Mouse (Mus musculus) G1E-ER4 (cell line): Measurements from ENCODE around the gene Panx2. TPM values are rescaled to one million over a fixed set of nuclear protein-coding genes. Genes with fewer than 3 reads are reported as not detected.

ENCODE experiments used
- GATA1 ChIP-seq: IDR thresholded peaks from one replicate; pipeline ENCODE4 v1.8.0; 2012; ENCODE audit warnings: low read length, inconsistent platforms
- polyA plus RNA-seq: library from polyadenylated mRNA; stranded (reverse); fragments of >175 nt; gene quantifications from 2 replicates; pipeline ENCODE4 v1.2.3, GENCODE M21; 2012

The Panx2 gene
- polyA plus RNA-seq, 1 experiment = not detected

DNA sequence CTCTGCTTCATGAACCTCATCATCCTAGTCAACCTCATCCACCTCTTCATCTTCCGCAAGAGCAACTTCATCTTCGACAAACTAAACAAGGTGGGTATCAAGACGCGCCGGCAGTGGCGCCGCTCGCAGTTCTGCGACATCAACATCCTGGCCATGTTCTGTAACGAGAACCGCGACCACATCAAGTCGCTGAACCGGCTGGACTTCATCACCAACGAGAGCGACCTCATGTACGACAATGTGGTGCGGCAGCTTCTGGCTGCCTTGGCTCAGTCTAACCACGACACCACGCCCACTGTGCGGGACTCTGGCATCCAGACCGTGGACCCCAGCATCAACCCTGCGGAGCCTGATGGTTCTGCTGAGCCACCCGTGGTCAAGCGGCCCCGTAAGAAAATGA lies 8.7 kb downstream of the Panx2 start:
- no peak for TF ChIP-seq GATA1

DNA sequence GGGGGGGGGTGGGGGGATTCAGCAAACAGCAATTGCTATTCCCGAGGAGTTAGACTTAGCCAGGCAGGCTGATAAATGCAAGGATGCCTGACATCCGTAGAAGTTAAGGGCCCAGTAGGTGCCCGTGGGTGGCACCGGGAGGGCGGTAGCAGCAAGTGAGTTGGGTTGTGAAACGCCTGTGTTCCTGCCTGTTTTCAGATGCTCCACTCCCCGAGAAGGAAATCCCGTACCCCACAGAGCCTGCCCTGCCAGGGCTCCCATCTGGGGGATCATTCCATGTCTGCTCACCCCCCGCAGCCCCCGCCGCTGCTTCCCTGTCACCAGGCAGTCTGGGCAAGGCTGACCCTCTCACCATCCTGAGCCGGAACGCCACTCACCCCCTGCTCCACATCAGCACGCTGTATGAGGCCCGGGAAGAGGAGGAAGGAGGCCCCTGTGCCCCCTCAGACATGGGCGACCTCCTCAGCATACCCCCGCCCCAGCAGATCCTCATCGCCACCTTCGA lies 9.9 kb downstream of the Panx2 start:
- no peak for TF ChIP-seq GATA1

DNA sequence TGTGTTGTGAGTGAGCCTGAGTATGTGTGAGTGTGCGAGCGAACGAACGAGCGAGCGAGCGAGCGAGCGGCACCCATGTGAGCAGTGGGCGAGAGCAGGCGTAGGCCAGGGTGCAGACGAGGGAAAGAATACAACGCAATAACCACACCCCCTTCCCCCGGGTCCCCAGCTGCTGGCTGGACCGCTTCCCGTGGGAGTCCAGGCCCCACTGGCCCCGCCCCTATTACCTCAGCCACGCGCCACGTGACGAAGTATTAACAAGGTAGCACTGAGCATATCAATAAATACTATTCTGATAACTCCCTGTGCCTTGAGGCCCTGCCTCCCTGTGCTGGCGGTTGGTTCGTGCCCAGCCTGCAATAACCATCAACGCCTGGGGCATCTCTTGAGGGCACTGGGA lies 11.1 kb downstream of the Panx2 start:
- no peak for TF ChIP-seq GATA1

DNA sequence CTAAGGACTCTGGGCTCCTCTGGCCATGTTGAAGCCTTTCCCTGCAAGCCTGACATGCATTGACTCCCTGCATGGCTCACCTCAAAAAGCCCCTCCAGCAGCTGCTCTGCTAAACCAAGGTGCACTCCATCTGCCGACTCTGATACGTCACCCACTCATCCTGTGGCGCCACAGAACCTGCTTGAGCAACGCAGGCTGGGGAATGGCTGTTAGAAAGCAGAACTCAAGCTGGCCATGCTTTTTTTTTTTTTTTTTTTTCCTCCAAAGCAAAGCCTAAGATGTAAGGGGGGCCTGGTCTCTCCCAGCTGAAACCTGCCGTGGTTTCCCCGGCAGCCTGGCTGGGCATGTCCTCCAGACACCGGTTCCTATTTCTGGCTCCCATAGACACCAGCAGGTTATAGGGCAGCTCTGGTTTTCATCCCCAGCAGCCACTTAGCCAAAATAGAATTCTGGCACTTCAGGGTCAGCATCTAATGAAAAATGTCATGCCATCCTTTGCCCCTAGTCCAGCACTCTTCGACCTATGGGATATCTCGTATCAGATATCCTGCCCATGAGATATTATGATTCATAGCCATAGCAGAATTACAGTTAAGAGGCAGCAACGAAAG lies 14.6 kb downstream of the Panx2 start:
- TF ChIP-seq GATA1 = no peak

DNA sequence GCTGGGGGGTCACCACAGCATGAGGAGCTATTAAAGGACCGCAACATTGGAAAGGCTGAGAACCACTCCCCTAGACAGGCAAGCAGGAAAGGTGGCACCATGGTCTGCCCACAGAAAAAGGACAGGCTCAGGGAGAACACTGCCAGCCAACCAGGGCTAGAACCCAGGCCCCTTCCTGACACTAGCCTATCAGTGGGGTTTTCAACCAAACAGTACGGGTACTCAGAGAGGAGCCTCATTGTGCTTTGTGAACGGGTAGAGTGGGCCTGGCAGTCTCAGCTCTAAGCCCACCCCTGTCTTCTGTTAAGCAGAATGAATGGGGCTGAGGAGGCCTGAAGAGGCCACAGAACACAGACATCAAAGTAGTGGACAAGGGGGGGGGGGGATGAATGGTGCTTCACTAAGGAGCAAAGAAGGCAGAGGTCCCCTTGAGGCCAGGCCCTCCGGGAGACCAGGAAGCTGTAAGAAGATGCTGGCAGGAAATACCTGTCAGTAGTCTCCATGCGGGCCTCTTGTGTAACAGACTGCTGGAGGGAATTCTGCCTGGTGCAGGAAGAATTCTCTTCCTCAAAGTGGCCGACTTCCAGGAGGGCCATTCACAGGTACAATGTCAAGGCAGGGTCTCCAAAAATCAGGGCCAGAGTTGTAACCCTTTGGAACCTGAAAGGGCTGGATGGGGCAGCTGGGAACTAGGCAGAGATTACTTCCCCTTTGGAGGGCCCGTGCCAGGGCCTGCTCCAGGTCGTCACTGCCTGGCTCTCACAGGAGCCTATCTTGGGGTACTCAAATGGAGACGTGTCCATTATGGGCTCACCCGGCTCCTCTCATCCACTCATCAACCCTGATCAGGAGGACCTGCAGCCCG lies 15.3 kb downstream of the Panx2 start, which contains the start of gene Trabd:
Gene Trabd, plus strand, starts transcription at position 512 of the 865 bp plus-strand sequence.
- no peak for TF ChIP-seq GATA1

DNA sequence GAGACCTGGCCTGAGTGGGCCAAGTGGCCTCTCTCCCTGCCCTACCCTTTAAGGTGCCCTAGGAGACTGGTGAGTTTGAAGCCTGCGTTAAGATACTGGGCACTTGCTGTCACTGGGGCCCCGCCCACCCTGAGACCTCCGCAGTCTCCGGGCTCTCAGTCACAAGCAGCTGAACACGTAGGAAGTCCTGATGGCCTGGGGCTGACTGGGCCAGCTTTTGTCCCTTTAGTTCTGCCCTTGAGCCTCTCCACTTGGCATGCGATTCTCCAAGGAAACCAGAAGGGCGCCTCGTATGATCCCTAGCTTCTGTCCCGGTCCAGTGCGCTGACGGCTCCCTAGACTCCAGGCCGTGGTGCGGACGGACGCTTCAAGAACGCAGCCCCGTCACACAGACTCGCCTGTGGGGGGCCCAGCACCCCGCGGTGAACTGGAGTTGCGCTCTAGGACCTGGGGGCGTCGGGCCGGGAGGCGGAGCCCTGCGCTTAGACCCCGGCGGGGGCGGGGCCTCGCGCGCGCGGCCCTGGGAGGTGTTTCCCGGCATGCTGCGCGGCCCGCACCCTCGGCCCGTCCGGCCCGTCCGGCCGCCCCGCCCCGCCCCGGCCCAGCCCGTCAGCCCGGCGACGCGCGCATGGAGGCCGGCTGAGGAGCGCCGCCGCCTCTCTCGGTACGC lies 16.1 kb downstream of the Panx2 start:
- no peak for TF ChIP-seq GATA1

DNA sequence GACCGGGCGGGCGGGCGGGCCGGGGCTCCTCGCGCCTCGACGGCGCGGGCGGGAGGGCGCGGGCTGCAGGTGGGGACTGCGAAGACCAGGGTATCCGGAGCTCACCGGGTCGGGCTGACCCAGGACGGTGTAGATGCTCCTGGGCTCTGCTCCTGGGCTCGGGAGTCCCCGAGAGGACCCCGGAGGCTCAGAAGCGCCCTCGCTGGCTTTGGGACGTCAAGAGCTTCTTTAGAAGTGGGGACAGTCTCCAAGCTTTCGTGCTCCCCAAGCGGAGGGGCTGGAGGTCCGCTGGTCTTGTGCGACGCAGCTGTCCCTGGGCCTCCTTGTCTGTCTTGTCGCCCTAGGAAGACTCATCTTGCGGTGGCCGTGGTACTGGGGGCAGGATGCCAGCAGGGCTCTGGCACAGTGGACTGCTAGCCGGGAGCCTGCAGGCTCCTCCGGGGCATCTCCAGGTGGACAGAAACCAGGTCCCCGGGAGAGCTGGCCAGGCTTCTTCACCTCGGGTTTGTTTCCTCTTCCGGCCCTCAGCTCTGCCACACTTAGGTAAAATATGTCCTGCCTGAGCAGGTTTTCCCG lies 16.7 kb downstream of the Panx2 start:
- no peak for TF ChIP-seq GATA1

DNA sequence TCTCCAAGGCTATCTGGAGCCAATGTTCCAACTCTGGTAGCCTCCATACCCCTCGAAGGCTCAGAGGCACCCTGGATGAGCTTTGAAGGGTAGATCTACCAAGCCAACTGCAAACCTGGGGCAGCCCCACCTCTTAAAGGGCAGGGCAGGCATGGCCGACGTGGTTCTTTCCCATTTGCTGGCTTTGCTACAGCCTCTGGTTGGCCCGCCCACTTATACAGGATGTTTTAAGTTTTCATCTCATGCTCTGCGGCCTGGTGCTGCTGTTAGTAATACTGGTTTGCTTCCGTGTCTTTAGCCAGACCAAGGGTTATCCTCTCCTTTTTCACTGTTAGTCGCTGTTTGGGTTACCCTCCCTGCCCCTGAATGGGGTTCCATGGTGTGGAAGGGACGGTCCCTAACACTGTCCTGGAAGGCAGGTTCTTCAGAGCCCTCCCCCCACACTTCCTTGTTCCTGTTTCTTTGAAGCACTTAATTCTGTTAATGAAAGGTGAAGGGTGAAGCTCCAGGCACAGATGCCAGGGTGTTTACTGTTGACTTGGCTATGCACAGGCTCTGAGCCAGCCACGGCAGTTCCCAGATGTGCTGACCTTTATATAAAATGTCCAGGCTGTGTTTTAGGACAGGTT lies 18.8 kb downstream of the Panx2 start:
- no peak for TF ChIP-seq GATA1

DNA sequence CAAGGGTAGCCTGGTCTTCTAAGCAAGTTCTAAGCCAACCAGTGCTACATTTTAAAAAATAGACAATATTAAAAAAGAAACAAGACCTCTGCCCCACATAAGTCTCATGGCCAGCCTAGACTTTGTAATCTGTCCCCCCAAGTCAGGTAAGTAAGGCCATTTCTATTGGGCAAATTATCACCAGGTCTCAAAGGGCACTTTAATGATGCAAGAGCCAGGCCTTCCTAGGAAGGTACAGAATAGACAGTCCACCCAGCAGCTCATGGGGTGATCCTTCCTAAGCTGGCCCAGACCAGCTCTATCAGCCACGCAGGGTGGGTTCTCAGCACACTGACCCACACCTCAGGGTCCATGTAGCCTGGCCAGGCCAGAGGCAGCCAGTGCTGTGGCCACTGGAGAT lies 24.4 kb downstream of the Panx2 start:
- TF ChIP-seq GATA1 = no peak

DNA sequence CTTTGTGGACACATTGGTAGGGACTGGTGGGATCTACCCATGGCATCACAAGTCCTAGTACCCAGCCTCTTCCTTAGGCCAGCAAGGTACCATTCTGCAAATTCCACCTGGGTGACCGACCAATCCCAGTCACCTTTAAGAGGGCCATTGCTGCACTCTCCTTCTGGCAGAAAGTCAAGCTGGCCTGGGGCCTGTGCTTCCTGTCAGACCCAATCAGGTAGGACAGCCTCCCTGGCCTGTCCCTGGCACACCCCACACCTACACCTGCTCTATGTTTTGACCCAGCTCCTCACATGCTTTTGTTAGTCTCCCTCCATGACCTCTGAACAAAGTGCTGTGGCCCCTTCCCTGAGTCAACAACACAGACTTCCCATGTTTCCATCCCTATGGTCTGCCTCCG lies 25.3 kb downstream of the Panx2 start:
- no peak for TF ChIP-seq GATA1

DNA sequence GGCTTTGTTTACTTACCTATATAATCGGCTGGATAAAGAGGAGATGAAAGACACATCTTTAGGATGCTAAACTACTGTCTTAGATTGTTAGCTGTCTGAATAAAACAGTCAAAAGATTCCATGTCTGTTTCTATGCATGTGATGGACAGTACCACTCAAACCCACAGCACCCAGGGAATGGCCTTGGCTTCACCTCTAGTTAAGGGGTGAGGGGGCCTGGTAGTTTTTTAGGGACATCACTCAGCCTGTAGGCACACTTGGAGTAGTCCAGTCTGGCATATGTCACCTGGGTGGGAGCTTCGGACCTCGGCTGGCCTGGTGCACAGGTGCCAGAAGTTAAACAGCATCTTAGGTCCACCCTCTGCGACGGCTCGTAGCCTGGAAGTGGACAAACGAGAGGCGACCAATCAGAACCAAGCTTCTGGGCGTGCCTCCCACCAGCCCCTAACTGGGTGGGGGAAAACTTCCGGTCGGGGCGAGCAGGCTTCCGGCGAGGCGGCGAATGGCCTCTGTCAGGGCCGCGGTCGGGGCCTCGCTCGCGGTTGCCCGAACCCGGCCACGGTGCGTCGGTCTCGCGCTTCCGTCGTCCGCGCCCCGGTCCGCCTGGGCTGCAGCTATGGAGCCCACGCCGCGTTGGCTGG lies 29.2 kb downstream of the Panx2 start, which contains the start of gene Selenoo:
Gene Selenoo, plus strand, starts transcription at position 478 of the 641 bp plus-strand sequence.
- no peak for TF ChIP-seq GATA1

DNA sequence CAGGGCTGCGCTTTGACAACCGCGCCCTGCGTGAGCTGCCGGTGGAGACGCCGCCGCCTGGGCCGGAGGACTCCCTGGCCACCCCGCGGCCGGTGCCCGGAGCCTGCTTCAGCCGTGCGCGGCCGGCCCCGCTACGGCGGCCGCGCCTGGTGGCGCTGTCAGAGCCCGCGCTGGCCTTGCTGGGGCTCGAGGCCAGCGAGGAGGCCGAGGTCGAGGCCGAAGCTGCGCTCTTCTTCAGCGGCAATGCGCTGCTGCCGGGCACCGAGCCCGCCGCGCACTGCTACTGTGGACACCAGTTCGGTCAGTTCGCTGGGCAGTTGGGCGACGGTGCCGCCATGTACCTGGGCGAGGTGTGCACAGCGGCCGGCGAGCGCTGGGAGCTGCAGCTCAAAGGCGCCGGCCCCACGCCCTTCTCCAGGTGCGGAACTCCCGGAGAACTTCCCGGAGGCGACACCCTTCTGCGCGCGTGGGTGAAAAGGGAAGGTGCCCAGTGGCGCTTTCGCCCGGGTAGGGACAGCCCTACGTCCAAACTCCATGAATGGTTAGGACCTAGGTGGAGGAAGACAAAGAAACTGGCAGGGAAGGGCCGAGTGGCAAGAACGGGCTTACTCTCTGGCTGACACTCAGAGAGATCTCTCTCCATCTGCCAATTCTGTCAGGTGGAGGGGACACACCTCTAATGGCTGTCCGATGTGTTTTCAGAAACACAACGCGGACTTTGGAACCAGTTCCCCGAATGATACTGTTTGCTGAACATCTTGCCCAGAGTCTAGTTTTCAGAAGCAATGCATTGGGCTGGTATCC lies 29.9 kb downstream of the Panx2 start:
- no peak for TF ChIP-seq GATA1

DNA sequence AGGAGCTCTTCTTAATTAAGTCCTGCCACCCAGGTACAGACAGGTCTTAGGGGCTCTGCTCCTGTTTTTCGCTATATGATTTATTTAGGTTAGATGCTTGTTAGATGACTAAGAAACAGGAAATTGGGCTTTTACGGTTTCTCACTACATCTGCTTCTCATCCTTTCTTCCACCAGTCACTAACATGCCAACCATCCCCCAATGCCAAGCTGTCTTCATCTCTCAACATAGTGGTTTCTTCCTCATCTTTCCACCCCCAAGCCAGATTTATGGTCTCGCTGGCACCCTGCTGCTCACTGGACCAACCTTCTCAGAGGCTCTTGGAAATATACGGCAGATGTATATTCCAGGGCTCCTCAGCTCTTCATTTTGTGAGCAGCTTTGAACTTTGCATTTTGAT lies 31.1 kb downstream of the Panx2 start:
- no peak for TF ChIP-seq GATA1

DNA sequence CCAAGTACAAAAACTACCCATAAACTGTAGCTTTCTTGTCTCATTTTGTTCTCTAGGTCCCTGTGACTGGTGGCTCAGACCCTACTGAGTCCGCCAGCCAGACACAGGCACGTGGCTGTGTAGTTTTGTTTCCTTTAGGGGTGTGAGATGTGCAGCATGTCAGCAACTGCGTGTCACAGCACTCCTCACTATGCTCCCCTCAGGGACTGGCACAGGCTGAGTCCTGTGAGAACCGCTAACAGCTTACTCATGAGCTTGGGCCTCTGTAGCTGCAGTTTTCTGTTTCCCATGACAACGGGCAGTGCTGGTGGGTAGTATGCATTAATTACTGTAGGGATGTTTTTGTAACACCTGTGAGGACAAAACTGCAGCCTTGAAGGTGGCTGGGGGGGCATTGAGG lies 32.6 kb downstream of the Panx2 start:
- no peak for TF ChIP-seq GATA1
